In the genomic region with DNA sequence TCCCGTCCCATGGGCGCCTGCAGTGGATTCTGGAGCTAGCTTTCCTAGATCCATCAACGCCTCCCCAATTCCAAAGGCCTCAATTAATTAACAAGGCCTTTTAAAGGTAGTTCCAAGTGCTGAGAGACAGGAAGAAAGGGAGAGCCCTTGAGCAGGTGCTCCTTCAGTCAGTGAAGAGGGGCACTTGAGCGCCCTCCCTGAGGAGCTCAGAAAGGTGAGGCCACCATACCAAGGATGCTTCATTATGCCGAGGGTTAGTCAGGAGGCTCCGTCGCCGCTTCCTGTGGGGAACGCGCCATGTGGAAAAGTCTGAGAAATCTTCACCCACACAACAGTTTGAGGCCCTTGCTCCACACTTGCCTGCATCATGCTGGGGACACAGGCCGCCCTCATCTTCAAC, we compare ENCODE assay signal across 26 mouse cellular contexts. TPM values are rescaled to one million over a fixed set of nuclear protein-coding genes. Genes with fewer than 3 reads are reported as not detected.
"Had no signal": no experiment of that assay in that cellular context is flagged by ENCODE, and none has a peak within 500 bp of the region (broad histone marks: within the 10 kb centered on the region; RNA-seq: fewer than 3 reads in every experiment).

No protein-coding gene starts in this region.

- H3K4me1 ChIP-seq: limb, embryonic 10.5 days; limb, embryonic 13.5 days; liver, embryonic 12.5 days; liver, embryonic 15.5 days; midbrain, embryonic 12.5 days; neural tube, embryonic 13.5 days had no signal

- H3K4me3 ChIP-seq: layer of hippocampus, adult 2 months; limb, embryonic 10.5 days; limb, embryonic 13.5 days; liver, embryonic 12.5 days; liver, embryonic 15.5 days; midbrain, embryonic 12.5 days; myocyte; neural tube, embryonic 13.5 days had no signal

- ATAC-seq: intestine, postnatal 0 days; liver, embryonic 12.5 days; midbrain, embryonic 16.5 days had no signal

- H3K4me2 ChIP-seq: limb, embryonic 13.5 days; liver, embryonic 12.5 days; liver, embryonic 15.5 days; lung, embryonic 14.5 days; midbrain, embryonic 12.5 days; neural tube, embryonic 13.5 days had no signal

- H3K27me3 ChIP-seq: limb, embryonic 13.5 days; liver, embryonic 12.5 days; liver, embryonic 15.5 days; midbrain, embryonic 12.5 days; neural tube, embryonic 13.5 days had no signal

- H3K9me3 ChIP-seq: limb, embryonic 10.5 days; limb, embryonic 13.5 days; liver, embryonic 12.5 days; liver, embryonic 15.5 days; midbrain, embryonic 12.5 days; neural tube, embryonic 13.5 days had no signal

- H3K9ac ChIP-seq: limb, embryonic 13.5 days; liver, embryonic 12.5 days; liver, embryonic 15.5 days; lung, embryonic 14.5 days; midbrain, embryonic 12.5 days; neural tube, embryonic 13.5 days had no signal

- DNase-seq: kidney, adult 2 months; kidney, postnatal 25 days; layer of hippocampus, adult 9-11 months; liver; lung, embryonic 14.5 days; right cerebral cortex, adult 18-20 months; right cerebral cortex, postnatal 14 days; right cerebral cortex, postnatal 4 days; thymus, adult 2 months; thymus, postnatal 14 days; thymus, postnatal 4 days had no signal

- H3K27ac ChIP-seq: kidney, postnatal 0 days; layer of hippocampus, adult 2 months; limb, embryonic 10.5 days; limb, embryonic 13.5 days; liver, embryonic 12.5 days; liver, embryonic 15.5 days; midbrain, embryonic 12.5 days; neural tube, embryonic 13.5 days; stomach, postnatal 0 days had no signal

RNA-seq across cellular contexts. Expression of a gene that starts 18.2 kb away (rescaled TPM):
- total RNA-seq: megakaryocyte, adult 5-6 weeks; monocyte, adult 5-6 weeks; neutrophil, adult 5-6 weeks had no signal
- polyA plus RNA-seq: liver, embryonic 12.5 days; myocyte had no signal
